Mouse (Mus musculus) kidney, adult 8-10 months (tissue): ENCODE measurements around the gene Dhdds.
A peak's percentile ranks its signal among the peaks of the same experiment; 100 is the strongest.
"Not testable (repeated sequence)": the region's sequence is repeated elsewhere in the genome, so short reads cannot be mapped to it uniquely, and the experiment has no call there.

Experiments used
- DNase-seq, 2 experiments: peaks; one replicate each; pipeline ENCODE4 v3.0.0; 2022

Dhdds gene

GRCm38 (mm10) chr4:134002903-134003302 lies 2.2 kb upstream of the Dhdds start:
- DNase-seq, result no peak

- no peak for DNase-seq
Measured at GRCm38 (mm10) chr4:134002246-134002645, 1.5 kb upstream of the Dhdds start.

GRCm38 (mm10) chr4:134001710-134002109 lies 992 bp upstream of the Dhdds start:
- DNase-seq, result no peak

- DNase-seq, result peak in 1 of 2 experiments; percentile 24
Measured at GRCm38 (mm10) chr4:133994697-133995096, 6.0 kb downstream of the Dhdds start.

GRCm38 (mm10) chr4:133991087-133991660 lies 9.5 kb downstream of the Dhdds start:
- peak; percentile 47 to 62 for DNase-seq

- DNase-seq, result no peak
Measured at GRCm38 (mm10) chr4:133990035-133990434, 10.7 kb downstream of the Dhdds start.

GRCm38 (mm10) chr4:133988289-133988688 lies 12.4 kb downstream of the Dhdds start:
- not testable (repeated sequence) for DNase-seq

- DNase-seq, result no peak
Measured at GRCm38 (mm10) chr4:133982936-133983335, 17.8 kb downstream of the Dhdds start.

- no peak for DNase-seq
Measured at GRCm38 (mm10) chr4:133980496-133980895, 20.2 kb downstream of the Dhdds start.

GRCm38 (mm10) chr4:133978021-133978711 lies 22.6 kb downstream of the Dhdds start:
- DNase-seq, result no peak

GRCm38 (mm10) chr4:133971741-133972140 lies 29.0 kb downstream of the Dhdds start:
- no peak for DNase-seq

- DNase-seq, result no peak
Measured at GRCm38 (mm10) chr4:133970876-133971275, 29.8 kb downstream of the Dhdds start.

- DNase-seq, result no peak
Measured at GRCm38 (mm10) chr4:133970196-133970595, 30.5 kb downstream of the Dhdds start.

- no peak for DNase-seq
Measured at GRCm38 (mm10) chr4:133969114-133969770, 31.5 kb downstream of the Dhdds start.

- peak; percentile 29 to 41 for DNase-seq
Measured at GRCm38 (mm10) chr4:133968150-133968921, 32.4 kb downstream of the Dhdds start, which contains the start of gene Hmgn2. Gene Hmgn2 (minus strand): TSS chr4:133968650.

GRCm38 (mm10) chr4:133967866-133968149 lies 32.9 kb downstream of the Dhdds start:
- DNase-seq, result peak; percentile 88

- DNase-seq, result peak; percentile 97
Measured at GRCm38 (mm10) chr4:133967138-133967865, 33.4 kb downstream of the Dhdds start.

- no peak for DNase-seq
Measured at GRCm38 (mm10) chr4:133966271-133966940, 34.3 kb downstream of the Dhdds start.

GRCm38 (mm10) chr4:133962566-133962965 lies 38.2 kb downstream of the Dhdds start:
- DNase-seq, result no peak

- DNase-seq, result no peak
Measured at GRCm38 (mm10) chr4:133958884-133959283, 41.8 kb downstream of the Dhdds start.

- no peak for DNase-seq
Measured at GRCm38 (mm10) chr4:133956358-133956757, 44.4 kb downstream of the Dhdds start.

GRCm38 (mm10) chr4:133946736-133947135 lies 54.0 kb downstream of the Dhdds start:
- no peak for DNase-seq
